Mouse (Mus musculus) intestine, embryonic 14.5 days (tissue): ENCODE measurements around the gene Klrb1b. TPM values are rescaled to one million over a fixed set of nuclear protein-coding genes. Genes with fewer than 3 reads are reported as not detected.
A peak's percentile ranks its signal among the peaks of the same experiment; 100 is the strongest.
"Not testable (repeated sequence)": the region's sequence is repeated elsewhere in the genome, so short reads cannot be mapped to it uniquely, and the experiment has no call there.

Experiments
- ATAC-seq: fragments of 200-750 bp; cut with Nextera tagmentation; replicated peaks from 2 replicates; pipeline ENCODE4 v1.8.0; 2017; ENCODE audit warnings: low read depth, moderate number of reproducible peaks, moderate TSS enrichment, moderate library complexity; ENCODE audit not compliant: low FRiP score, low TSS enrichment
- DNase-seq: peaks from one replicate; pipeline ENCODE4 v3.0.0-alpha.2; 2018; ENCODE audit warnings: low spot score
- H3K27ac ChIP-seq: fragments of 300-500 bp; sonication (generic); 2 replicates; pipeline ENCODE4 v1.5.1; 2014; ENCODE audit warnings: low read depth, mild to moderate bottlenecking, control low read depth
- H3K27me3 ChIP-seq: fragments of 300-500 bp; sonication (generic); replicated peaks from 2 replicates; pipeline ENCODE4 v1.6.1; 2014; ENCODE audit warnings: low read length, control low read depth; ENCODE audit not compliant: control insufficient read depth, insufficient read depth
- H3K36me3 ChIP-seq: fragments of 300-500 bp; sonication (generic); 2 replicates; pipeline ENCODE4 v1.6.1; 2014; ENCODE audit warnings: low read length, control low read depth; ENCODE audit not compliant: control insufficient read depth, insufficient read depth
- H3K4me1 ChIP-seq: fragments of 300-500 bp; sonication (generic); replicated peaks from 2 replicates; pipeline ENCODE4 v1.6.1; 2014; ENCODE audit warnings: low read length, control low read depth, mixed read lengths; ENCODE audit not compliant: control insufficient read depth, insufficient read depth
- H3K4me2 ChIP-seq: fragments of 300-500 bp; sonication (generic); 2 replicates; pipeline ENCODE4 v1.6.1; 2014; ENCODE audit warnings: low read length
- H3K4me3 ChIP-seq: fragments of 300-500 bp; sonication (generic); 2 replicates; pipeline ENCODE4 v1.5.1; 2014; ENCODE audit warnings: low read depth, low read length, control low read depth, mixed read lengths
- H3K9ac ChIP-seq: fragments of 300-500 bp; sonication (generic); 2 replicates; pipeline ENCODE4 v1.6.1; 2014; ENCODE audit warnings: mild to moderate bottlenecking, low read length
- H3K9me3 ChIP-seq: fragments of 300-500 bp; sonication (generic); 2 replicates; pipeline ENCODE4 v1.6.1; 2016; ENCODE audit warnings: low read length, control low read depth; ENCODE audit not compliant: control insufficient read depth
- WGBS: fragments of 180-500 bp; shearing (Covaris S2); extraction: QIAGEN DNeasy Blood & Tissue Kit; methylation state at CpG from one replicate; pipeline ENCODE4 v1.1.7; 2014; 5-methylcytosine and 5-hydroxymethylcytosine counted together
- polyA plus RNA-seq: library from polyadenylated mRNA; unstranded; fragments of >200 nt; fragmentation: Nextera tagmentation; extraction: Ambion mirVana; gene quantifications from 2 replicates; pipeline ENCODE4 v1.2.1, GENCODE M21; 2014

Klrb1b gene
- polyA plus RNA-seq, 1 experiment from 2014 or later, result 0.19 TPM

DNA sequence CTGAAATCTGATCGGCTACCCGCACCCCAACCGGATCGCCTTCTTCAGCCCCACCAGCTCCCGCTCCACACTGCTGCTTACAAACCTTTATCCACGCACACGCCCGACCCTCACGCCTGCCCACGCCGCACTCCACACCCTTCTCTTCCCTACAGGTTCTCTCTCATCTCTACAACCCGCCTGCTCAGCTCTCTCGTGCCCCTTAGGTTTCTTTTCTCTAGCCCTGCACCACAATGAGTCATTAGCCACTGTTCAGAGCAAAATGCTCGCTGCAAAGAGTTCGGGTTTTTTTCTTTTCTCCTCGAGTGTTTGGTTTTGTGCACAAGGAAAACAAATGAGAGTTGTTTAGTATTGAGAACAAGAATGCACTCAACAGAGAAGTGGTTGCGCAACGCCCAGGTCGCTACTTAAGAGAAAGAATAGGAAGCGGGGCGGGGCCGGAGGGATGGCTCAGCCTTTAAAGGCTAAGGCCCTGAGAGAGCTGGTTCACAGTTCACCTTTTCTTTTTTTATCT is 17.4 kb upstream of the Klrb1b start:
- H3K36me3 ChIP-seq, result no peaks in the 10 kb centered on the region
- peak overlapping the region; percentile 72 for H3K4me2 ChIP-seq
- H3K9me3 ChIP-seq, result no peaks in the 10 kb centered on the region
- H3K9ac ChIP-seq, result peak overlapping the region; percentile 76
- peak; percentile 84 for DNase-seq
- peak; percentile 24 for ATAC-seq
- peak overlapping the region; percentile 94 for H3K27ac ChIP-seq
- peaks cover 12% of the 10 kb centered on the region for H3K4me1 ChIP-seq
- WGBS, result under 1% methylated on average over 22 of the region's 22 CpGs
- H3K27me3 ChIP-seq, result no peaks in the 10 kb centered on the region
- peak overlapping the region; percentile 86 for H3K4me3 ChIP-seq

DNA sequence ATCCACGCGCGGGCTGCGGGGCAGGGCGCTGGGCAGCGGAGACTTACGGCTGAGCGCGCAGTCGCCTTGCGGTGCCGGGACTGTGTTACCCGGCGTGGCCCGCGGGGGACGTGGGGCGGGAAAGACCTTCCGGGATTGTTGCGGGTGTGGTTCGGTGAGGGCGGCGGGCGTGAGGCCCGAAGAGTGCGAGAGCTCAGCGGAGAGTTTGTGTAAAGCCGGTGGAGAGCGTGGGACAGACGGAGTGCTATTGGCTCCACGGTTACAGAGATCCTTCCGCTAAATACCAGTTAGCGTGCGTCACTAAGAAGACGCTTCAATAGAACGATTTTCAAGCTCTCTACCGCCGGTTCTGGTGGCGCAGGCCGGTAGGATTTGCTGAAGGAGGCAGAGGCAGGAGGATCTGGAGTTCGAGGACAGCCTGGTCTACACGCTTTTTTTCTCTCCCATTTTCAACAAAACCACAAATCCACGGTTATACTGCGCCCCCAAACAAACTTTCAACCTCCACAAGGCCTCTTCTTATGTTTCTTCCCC is 16.9 kb upstream of the Klrb1b start:
- Histone ChIP-seq H3K4me3 (peak overlapping the region; percentile 86), H3K9ac (peak overlapping the region; percentile 83), H3K4me1 (peaks cover 12% of the 10 kb centered on the region), H3K27me3 (no peaks in the 10 kb centered on the region), H3K36me3 (no peaks in the 10 kb centered on the region), H3K27ac (peak overlapping the region; percentile 94), H3K4me2 (peak overlapping the region; percentile 72), H3K9me3 (no peaks in the 10 kb centered on the region)
- under 1% methylated on average over 44 of the region's 44 CpGs for WGBS
- DNase-seq (peak; percentile 99), ATAC-seq (peak; percentile 79)

DNA sequence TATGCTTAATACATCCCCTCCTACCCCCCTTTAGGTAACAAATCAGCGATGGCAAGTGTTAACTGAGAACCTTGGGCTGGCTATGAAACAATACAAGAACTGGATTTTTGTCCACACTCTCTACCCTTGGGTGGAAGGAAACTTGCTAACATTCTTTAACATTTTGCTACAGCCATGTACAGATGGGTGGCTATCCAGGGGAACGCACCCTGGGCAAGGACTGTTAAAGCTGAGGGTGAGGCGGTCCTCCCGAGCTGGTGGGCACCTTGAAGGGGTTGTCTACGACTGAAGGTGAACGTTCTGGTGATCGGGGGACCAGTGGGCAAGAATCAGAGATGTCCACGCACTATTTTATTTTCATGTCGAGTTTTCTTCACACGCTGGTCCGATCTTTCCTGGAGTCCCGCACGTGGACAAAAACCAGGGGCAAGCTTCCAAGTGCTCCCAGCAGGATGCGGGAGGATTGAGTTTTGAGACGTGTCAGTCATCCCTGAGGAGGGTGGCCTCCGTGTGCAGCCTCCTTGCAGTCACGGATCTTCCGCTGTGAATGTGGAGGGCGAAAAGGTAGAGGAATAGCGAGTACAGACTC is 16.3 kb upstream of the Klrb1b start:
- Histone ChIP-seq H3K9ac (peak overlapping the region; percentile 83), H3K27ac (peak overlapping the region; percentile 94), H3K9me3 (no peaks in the 10 kb centered on the region), H3K27me3 (no peaks in the 10 kb centered on the region), H3K4me2 (peak overlapping the region; percentile 72), H3K36me3 (no peaks in the 10 kb centered on the region), H3K4me1 (peaks cover 12% of the 10 kb centered on the region), H3K4me3 (peak overlapping the region; percentile 86)
- DNase-seq (no peak), ATAC-seq (no peak)
- WGBS, result under 1% methylated on average over 20 of the region's 20 CpGs

DNA sequence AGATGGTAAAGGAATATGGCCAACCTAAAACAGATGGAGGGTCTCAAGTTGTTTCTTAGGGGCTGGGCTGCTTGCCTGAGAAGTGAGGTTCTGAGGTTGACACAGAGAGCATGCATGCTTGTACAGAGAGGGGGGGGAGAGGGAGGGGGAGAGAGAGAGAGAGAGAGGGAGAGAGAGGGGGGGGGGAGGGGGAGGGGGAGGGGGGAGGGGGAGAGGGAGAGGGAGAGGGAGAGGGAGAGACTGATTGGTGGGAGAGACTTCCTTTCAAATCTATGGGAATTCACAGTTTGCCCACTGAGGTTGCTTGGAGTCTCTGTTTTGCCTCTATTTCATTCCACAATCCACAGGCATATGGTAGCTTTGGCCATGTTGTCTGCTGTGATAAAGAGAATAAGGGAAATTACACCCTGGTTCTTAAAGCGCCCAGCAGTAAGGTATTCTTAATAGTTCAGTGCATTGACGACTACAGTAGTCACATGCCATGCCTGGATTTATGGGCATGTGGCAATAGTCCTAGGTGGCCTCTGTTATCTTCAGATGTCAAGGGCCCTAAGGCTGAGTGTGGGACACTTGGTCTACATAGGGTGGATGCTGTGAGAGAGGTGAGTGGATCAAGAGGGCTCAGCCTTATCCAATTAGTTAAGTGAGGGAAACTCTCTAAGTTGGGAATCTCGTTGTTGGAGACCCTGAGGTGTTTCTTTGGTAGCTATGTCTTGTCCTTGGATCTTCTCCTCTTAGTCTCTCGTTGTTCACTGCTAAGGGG is 15.4 kb upstream of the Klrb1b start:
- H3K9ac ChIP-seq, result peak overlapping the region; percentile 83
- peaks cover 12% of the 10 kb centered on the region for H3K4me1 ChIP-seq
- ATAC-seq (no peak), DNase-seq (no peak)
- no peaks in the 10 kb centered on the region for H3K27me3 ChIP-seq
- no peaks in the 10 kb centered on the region for H3K9me3 ChIP-seq
- no peaks in the 10 kb centered on the region for H3K36me3 ChIP-seq
- peak overlapping the region; percentile 86 for H3K4me3 ChIP-seq
- H3K4me2 ChIP-seq, result peak overlapping the region; percentile 72
- WGBS, result 47% methylated on average over 4 of the region's 4 CpGs
- H3K27ac ChIP-seq, result 0 out of 2 replicates have a peak overlapping the region, but pooled peaks have one; percentile 94

DNA sequence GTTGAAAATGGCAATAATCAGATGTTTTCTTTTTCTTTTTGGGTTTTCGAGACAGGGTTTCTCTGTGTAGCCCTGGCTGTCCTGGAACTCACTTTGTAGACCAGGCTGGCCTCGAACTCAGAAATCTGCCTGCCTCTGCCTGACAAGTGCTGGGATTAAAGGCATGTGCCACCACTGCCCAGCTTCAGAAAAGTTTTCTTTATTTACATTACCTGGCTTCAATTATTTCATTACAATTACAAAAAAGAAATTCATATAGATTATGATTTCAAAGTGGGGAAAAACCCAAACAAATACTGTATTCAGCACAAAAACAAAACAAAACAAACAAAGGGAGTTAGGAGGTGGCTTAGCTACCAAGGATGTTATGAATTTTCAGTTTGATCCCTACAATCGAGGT is 14.5 kb upstream of the Klrb1b start:
- WGBS, result 84% methylated on average over 3 of the region's 3 CpGs
- peaks cover 12% of the 10 kb centered on the region for H3K4me1 ChIP-seq
- H3K9me3 ChIP-seq, H3K27ac ChIP-seq, ATAC-seq, H3K4me3 ChIP-seq, H3K36me3 ChIP-seq, H3K4me2 ChIP-seq, H3K27me3 ChIP-seq, DNase-seq, H3K9ac ChIP-seq: not testable (repeated sequence)

DNA sequence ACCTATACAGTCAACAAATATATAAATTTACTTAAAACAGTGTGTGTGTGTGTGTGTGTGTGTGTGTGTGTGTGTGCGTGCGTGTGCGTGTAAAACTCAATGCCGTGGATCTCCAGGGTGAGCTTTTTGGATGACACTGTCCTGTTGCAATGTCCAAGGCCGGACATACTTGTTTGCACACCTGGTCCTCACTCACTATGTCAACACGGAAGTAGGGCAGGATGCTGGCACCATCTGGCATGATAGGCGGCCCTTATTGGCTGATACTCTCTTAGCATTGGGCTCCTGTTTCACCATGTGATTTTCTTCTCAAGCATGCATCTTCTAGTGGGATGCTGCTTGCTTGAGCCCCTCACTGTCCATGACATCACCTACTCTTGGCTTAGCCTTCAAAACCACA is 13.8 kb upstream of the Klrb1b start:
- 68% methylated on average over 7 of the region's 7 CpGs for WGBS
- no peak overlapping the region for H3K9ac ChIP-seq
- peak overlapping the region; percentile 75; the same call in 1 of the 2 replicates for H3K4me3 ChIP-seq
- peaks cover 12% of the 10 kb centered on the region for H3K4me1 ChIP-seq
- H3K27me3 ChIP-seq, result no peaks in the 10 kb centered on the region
- peak overlapping the region; percentile 66 for H3K4me2 ChIP-seq
- DNase-seq, result no peak
- no peaks in the 10 kb centered on the region for H3K9me3 ChIP-seq
- H3K27ac ChIP-seq, result peak overlapping the region; percentile 96; the same call in 1 of the 2 replicates
- ATAC-seq, result no peak
- H3K36me3 ChIP-seq, result no peaks in the 10 kb centered on the region

DNA sequence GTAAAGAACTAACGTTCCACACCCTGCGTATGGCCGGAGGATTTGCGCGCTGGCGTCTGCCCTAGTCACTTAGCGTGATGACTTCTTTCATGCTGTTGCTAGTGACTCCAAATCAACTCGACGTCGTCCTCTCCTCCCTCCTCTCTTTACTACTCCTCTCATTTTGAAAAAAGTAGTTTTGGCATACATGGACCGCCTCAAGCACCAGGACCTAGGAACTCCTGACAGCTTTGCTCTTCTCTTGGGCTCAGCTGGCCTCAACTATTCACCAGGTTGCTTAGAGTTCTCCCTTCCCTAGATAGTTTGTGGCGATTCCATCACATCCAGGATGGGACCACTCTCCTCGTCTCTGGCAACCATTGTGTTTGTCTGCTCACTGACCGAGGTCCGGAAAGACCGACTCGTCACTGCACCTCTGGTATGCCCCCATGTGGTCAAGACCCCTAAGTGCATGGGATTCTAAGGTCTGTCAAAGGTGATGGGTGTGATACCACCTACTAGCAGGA is 13.2 kb upstream of the Klrb1b start:
- peak overlapping the region; percentile 75 for H3K4me3 ChIP-seq
- H3K27ac ChIP-seq, result peak overlapping the region; percentile 96
- under 1% methylated on average over 17 of the region's 17 CpGs for WGBS
- no peaks in the 10 kb centered on the region for H3K27me3 ChIP-seq
- no peaks in the 10 kb centered on the region for H3K9me3 ChIP-seq
- peaks cover 12% of the 10 kb centered on the region for H3K4me1 ChIP-seq
- DNase-seq, result peak; percentile 93
- peak; percentile 25 for ATAC-seq
- no peaks in the 10 kb centered on the region for H3K36me3 ChIP-seq
- H3K4me2 ChIP-seq, result peak overlapping the region; percentile 66
- H3K9ac ChIP-seq, result peak overlapping the region; percentile 84

DNA sequence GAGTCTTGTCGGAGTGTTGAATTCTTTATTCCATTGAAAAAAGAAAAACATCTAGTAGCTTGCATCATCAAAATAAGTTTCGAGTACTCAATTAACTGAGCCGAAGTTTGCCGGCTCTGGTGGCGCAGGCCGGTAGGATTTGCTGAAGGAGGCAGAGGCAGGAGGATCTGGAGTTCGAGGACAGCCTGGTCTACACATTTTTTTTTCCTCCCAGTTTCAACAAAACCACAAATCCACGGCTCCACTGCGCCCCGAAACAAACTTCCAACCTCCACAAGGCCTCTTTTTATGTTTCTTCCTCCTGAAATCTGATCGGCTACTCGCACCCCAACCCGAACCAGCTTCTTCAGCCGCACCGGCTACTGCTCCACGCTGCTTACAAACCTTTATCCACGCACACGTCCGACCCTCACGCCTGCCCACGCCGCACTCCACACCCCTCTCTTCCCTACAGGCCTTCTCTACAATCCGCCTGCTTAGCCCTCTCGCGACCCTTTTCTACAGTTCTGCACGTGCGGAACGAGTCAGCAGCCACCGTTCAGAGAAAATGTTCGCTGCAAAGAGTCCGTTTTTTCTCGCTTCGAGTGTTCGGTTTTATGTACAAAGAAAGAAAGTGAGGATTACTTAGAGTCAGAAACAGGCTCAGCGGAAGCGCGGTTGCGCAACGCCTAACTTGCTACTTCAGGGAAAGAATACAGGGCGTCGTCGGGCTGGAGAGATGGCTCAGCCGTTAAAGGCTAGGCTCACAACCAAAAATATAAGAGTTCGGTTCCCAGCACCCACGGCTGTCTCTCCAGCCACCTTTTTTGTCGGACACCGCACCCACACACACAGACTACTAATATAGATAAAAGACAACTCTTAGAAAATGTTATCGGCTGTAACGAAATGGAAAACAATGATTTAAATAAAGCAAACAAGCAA is 12.5 kb upstream of the Klrb1b start:
- H3K4me2 ChIP-seq, result peak overlapping the region; percentile 66
- peak overlapping the region; percentile 84 for H3K9ac ChIP-seq
- peak overlapping the region; percentile 96 for H3K27ac ChIP-seq
- ATAC-seq (peak; percentile 63), DNase-seq (peak; percentile 98)
- under 1% methylated on average over 49 of the region's 49 CpGs for WGBS
- H3K27me3 ChIP-seq, result no peaks in the 10 kb centered on the region
- H3K4me1 ChIP-seq, result peaks cover 8% of the 10 kb centered on the region
- H3K36me3 ChIP-seq, result no peaks in the 10 kb centered on the region
- no peaks in the 10 kb centered on the region for H3K9me3 ChIP-seq
- peak overlapping the region; percentile 75 for H3K4me3 ChIP-seq
